Comparison of ENCODE assay signal across 16 mouse cellular contexts in the genomic region with DNA sequence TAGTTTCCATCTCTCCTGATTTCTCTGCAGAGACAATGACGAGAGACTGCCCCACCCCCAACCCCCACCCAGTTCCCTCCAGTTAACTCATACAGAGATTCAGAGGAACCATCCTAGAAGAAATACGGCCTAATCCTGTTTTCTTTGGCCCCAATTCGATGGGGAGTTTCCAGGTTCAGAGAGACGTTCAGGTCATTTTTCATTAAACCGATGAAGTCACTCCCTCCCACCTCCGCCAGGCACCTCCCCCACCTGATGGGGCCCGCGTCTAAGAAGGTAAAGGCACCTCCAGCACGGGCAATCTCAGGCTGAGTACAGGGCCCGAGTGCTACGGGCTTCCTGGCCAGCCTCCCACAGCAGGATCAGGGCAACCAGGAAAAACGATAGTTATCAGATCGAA. TPM values are rescaled to one million over a fixed set of nuclear protein-coding genes. Genes with fewer than 3 reads are reported as not detected.
A peak's percentile ranks its signal among the peaks of the same experiment; 100 is the strongest.
DNase-seq lines count a peak whose midpoint lies in the region; ATAC-seq lines count a peak whose summit lies in the region.
"Had no signal": no experiment of that assay in that cellular context is flagged by ENCODE, and none has a peak within 500 bp of the region (broad histone marks: within the 10 kb centered on the region; RNA-seq: fewer than 3 reads in every experiment).

No protein-coding gene starts in this region.

- H3K36me3 ChIP-seq in heart, embryonic 13.5 days, result no peaks in the 10 kb centered on the region
- peaks cover 10% of the 10 kb centered on the region; the same call in 1 of the 2 replicates for H3K36me3 ChIP-seq in midbrain, embryonic 12.5 days
- H3K36me3 ChIP-seq in midbrain, embryonic 16.5 days (ENCODE audit: control insufficient read depth, insufficient read depth, low read length), result no peaks in the 10 kb centered on the region
- no peaks in the 10 kb centered on the region for H3K36me3 ChIP-seq in hindbrain, embryonic 15.5 days
- no peaks in the 10 kb centered on the region for H3K36me3 ChIP-seq in stomach, embryonic 15.5 days
- H3K36me3 ChIP-seq: embryonic facial prominence, embryonic 15.5 days had no signal

- no peaks in the 10 kb centered on the region for H3K9me3 ChIP-seq in heart, embryonic 13.5 days
- H3K9me3 ChIP-seq in midbrain, embryonic 12.5 days, result no peaks in the 10 kb centered on the region
- H3K9me3 ChIP-seq in midbrain, embryonic 16.5 days (replicated peaks; ENCODE audit: control insufficient read depth, low read length, poor library complexity, severe bottlenecking), result no peaks in the 10 kb centered on the region
- no peaks in the 10 kb centered on the region for H3K9me3 ChIP-seq in hindbrain, embryonic 15.5 days
- H3K9me3 ChIP-seq in stomach, embryonic 15.5 days, result no peaks in the 10 kb centered on the region
- H3K9me3 ChIP-seq: embryonic facial prominence, embryonic 15.5 days had no signal

- no peak overlapping the region for H3K4me3 ChIP-seq in heart, embryonic 13.5 days
- no peak overlapping the region for H3K4me3 ChIP-seq in midbrain, embryonic 12.5 days
- H3K4me3 ChIP-seq in midbrain, embryonic 16.5 days (ENCODE audit: low read depth, low read length), result no peak overlapping the region
- no peak overlapping the region for H3K4me3 ChIP-seq in hindbrain, embryonic 15.5 days
- H3K4me3 ChIP-seq in stomach, embryonic 15.5 days (replicated peaks), result no peak overlapping the region
- H3K4me3 ChIP-seq: embryonic facial prominence, embryonic 15.5 days had no signal

- DNase-seq in heart, adult 18-20 months, result no peak
- DNase-seq in layer of hippocampus, adult 18-20 months (ENCODE audit: low spot score in 2 of 2), result no peak
- no peak for DNase-seq in layer of hippocampus, postnatal 10 days (ENCODE audit: low spot score in 2 of 2)
- DNase-seq: adrenal gland, adult 8-10 months; cerebellum, adult 18-20 months; kidney, postnatal 25 days; spleen, adult 18-20 months; thymus, postnatal 36 days had no signal

- no peak overlapping the region for H3K27ac ChIP-seq in heart, embryonic 13.5 days (replicated peaks)
- H3K27ac ChIP-seq in midbrain, embryonic 12.5 days (replicated peaks), result 0 out of 2 replicates have a peak overlapping the region, but pooled peaks have one; percentile 42
- H3K27ac ChIP-seq in midbrain, embryonic 16.5 days (ENCODE audit: low read length), result no peak overlapping the region
- H3K27ac ChIP-seq in hindbrain, embryonic 15.5 days (replicated peaks), result 0 out of 2 replicates have a peak overlapping the region, but pooled peaks have one; percentile 36
- H3K27ac ChIP-seq in stomach, embryonic 15.5 days, result no peak overlapping the region
- H3K27ac ChIP-seq: embryonic facial prominence, embryonic 15.5 days had no signal

- WGBS in heart, embryonic 13.5 days, result 7% methylated on average over 13 of the region's 13 CpGs
- 15% methylated on average over 13 of the region's 13 CpGs for WGBS in midbrain, embryonic 12.5 days
- WGBS in midbrain, embryonic 16.5 days, result 18% methylated on average over 13 of the region's 13 CpGs
- 21% methylated on average over 13 of the region's 13 CpGs for WGBS in hindbrain, embryonic 15.5 days
- 10% methylated on average over 13 of the region's 13 CpGs for WGBS in stomach, embryonic 15.5 days

- H3K4me2 ChIP-seq in heart, embryonic 13.5 days, result peak overlapping the region; percentile 15; the same call in 1 of the 2 replicates
- no peak overlapping the region for H3K4me2 ChIP-seq in midbrain, embryonic 12.5 days (replicated peaks)
- no peak overlapping the region for H3K4me2 ChIP-seq in midbrain, embryonic 16.5 days (ENCODE audit: low read length)
- no peak overlapping the region for H3K4me2 ChIP-seq in hindbrain, embryonic 15.5 days
- H3K4me2 ChIP-seq in stomach, embryonic 15.5 days, result no peak overlapping the region
- H3K4me2 ChIP-seq: embryonic facial prominence, embryonic 15.5 days; liver, embryonic 11.5 days had no signal

- H3K27me3 ChIP-seq in heart, embryonic 13.5 days (replicated peaks), result peaks cover 47% of the 10 kb centered on the region
- peaks cover 9% of the 10 kb centered on the region; the same call in 1 of the 2 replicates for H3K27me3 ChIP-seq in midbrain, embryonic 12.5 days
- no peaks in the 10 kb centered on the region for H3K27me3 ChIP-seq in midbrain, embryonic 16.5 days (ENCODE audit: control insufficient read depth, insufficient read depth, low read depth, low read length)
- no peaks in the 10 kb centered on the region for H3K27me3 ChIP-seq in hindbrain, embryonic 15.5 days
- no peaks in the 10 kb centered on the region for H3K27me3 ChIP-seq in stomach, embryonic 15.5 days (replicated peaks)

- peaks cover 23% of the 10 kb centered on the region for H3K4me1 ChIP-seq in heart, embryonic 13.5 days
- H3K4me1 ChIP-seq in midbrain, embryonic 12.5 days, result peaks cover 38% of the 10 kb centered on the region
- H3K4me1 ChIP-seq in midbrain, embryonic 16.5 days (ENCODE audit: control insufficient read depth, insufficient read depth, low read length), result peaks cover 16% of the 10 kb centered on the region
- H3K4me1 ChIP-seq in hindbrain, embryonic 15.5 days (replicated peaks), result peaks cover 26% of the 10 kb centered on the region
- H3K4me1 ChIP-seq in stomach, embryonic 15.5 days, result peaks cover 15% of the 10 kb centered on the region

- ATAC-seq in heart, embryonic 13.5 days (ENCODE audit: extremely low read depth, insufficient number of reproducible peaks, low FRiP score, low TSS enrichment), result no peak
- no peak for ATAC-seq in midbrain, embryonic 12.5 days (ENCODE audit: low FRiP score, low read depth)
- ATAC-seq in midbrain, embryonic 16.5 days, result no peak
- no peak for ATAC-seq in hindbrain, embryonic 15.5 days (ENCODE audit: low FRiP score, low read depth)
- peak; percentile 52 for ATAC-seq in stomach, embryonic 15.5 days (ENCODE audit: insufficient read depth, low FRiP score, low read depth)

- no peak overlapping the region for H3K9ac ChIP-seq in heart, embryonic 13.5 days
- H3K9ac ChIP-seq in midbrain, embryonic 12.5 days (replicated peaks), result no peak overlapping the region
- no peak overlapping the region for H3K9ac ChIP-seq in midbrain, embryonic 16.5 days (ENCODE audit: low read depth, low read length)
- no peak overlapping the region for H3K9ac ChIP-seq in hindbrain, embryonic 15.5 days
- H3K9ac ChIP-seq in stomach, embryonic 15.5 days, result no peak overlapping the region
- H3K9ac ChIP-seq: embryonic facial prominence, embryonic 15.5 days had no signal

RNA-seq across cellular contexts. Expression of a gene that starts 6.3 kb away (rescaled TPM):
- polyA plus RNA-seq in heart, embryonic 13.5 days (2015; fragmentation: Nextera tagmentation; extraction: Ambion mirVana), result 25.6 and 27.8 TPM in 2 replicates
- total RNA-seq in heart, adult 18-20 months (2021), result 1 to 10 TPM; 1.0 to 1.2 TPM
- 134 and 147 TPM in 2 replicates for polyA plus RNA-seq in midbrain, embryonic 12.5 days (2016; fragmentation: Nextera tagmentation; extraction: Ambion mirVana)
- polyA plus RNA-seq in midbrain, embryonic 16.5 days (2015; fragmentation: Nextera tagmentation; extraction: Ambion mirVana), result 42.4 and 45.9 TPM in 2 replicates
- polyA plus RNA-seq in hindbrain, embryonic 15.5 days (2015; fragmentation: Nextera tagmentation; extraction: Ambion mirVana), result 49.8 and 61.4 TPM in 2 replicates
- 42.0 and 50.9 TPM in 2 replicates for polyA plus RNA-seq in stomach, embryonic 15.5 days (2015; fragmentation: Nextera tagmentation; extraction: Ambion mirVana)
- total RNA-seq in layer of hippocampus, adult 18-20 months (2021), result 10 to 100 TPM; 24.7 to 35.0 TPM
- total RNA-seq in layer of hippocampus, postnatal 10 days (2021), result 10 to 100 TPM; 27.7 to 30.2 TPM
- total RNA-seq: megakaryocyte, adult 5-6 weeks had no signal

Comparison
In these comparisons a context has a peak if more than half of its experiments do, and no peak if none do; other contexts are left out.
1. H3K27ac ChIP-seq: peak in midbrain, embryonic 12.5 days (single experiment) and hindbrain, embryonic 15.5 days (single experiment); none in heart, embryonic 13.5 days (single experiment), midbrain, embryonic 16.5 days (single experiment) and stomach, embryonic 15.5 days (single experiment).